Mouse (Mus musculus) gastrocnemius, postnatal 4 days (tissue): ENCODE results near the gene 4922502D21Rik. TPM values are rescaled to one million over a fixed set of nuclear protein-coding genes. Genes with fewer than 3 reads are reported as not detected.

Experiments
- DNase-seq, 2 experiments: peaks; one replicate each; pipeline ENCODE4 v3.0.0; 2021 to 2022; ENCODE audit warnings: low spot score in 2 of 2, mixed read lengths in 2 of 2
- total RNA-seq, 2 experiments: library from RNA; stranded (reverse); gene quantifications; 2 replicates each; pipeline ENCODE4 v1.2.3; 2021

Gene 4922502D21Rik
- total RNA-seq, 2 experiments from 2014 or later = not detected

- no peak for DNase-seq
These were observed 16.9 kb downstream of the 4922502D21Rik start for GRCm38 (mm10) chr6:129314655-129315168.

- DNase-seq = no peak
These were observed 19.1 kb downstream of the 4922502D21Rik start for GRCm38 (mm10) chr6:129312499-129312898.

- DNase-seq = no peak
These were observed 27.4 kb downstream of the 4922502D21Rik start for GRCm38 (mm10) chr6:129304180-129304579.

GRCm38 (mm10) chr6:129288708-129289107 lies 42.9 kb downstream of the 4922502D21Rik start:
- no peak for DNase-seq

GRCm38 (mm10) chr6:129284384-129285104 lies 47.1 kb downstream of the 4922502D21Rik start:
- DNase-seq = no peak

GRCm38 (mm10) chr6:129283271-129283670 lies 48.3 kb downstream of the 4922502D21Rik start:
- no peak for DNase-seq

- no peak for DNase-seq
These were observed 55.1 kb downstream of the 4922502D21Rik start for GRCm38 (mm10) chr6:129276483-129276882.

GRCm38 (mm10) chr6:129275624-129276203 lies 55.9 kb downstream of the 4922502D21Rik start:
- no peak for DNase-seq

GRCm38 (mm10) chr6:129275220-129275619 lies 56.4 kb downstream of the 4922502D21Rik start, which contains the start of gene Cd69:
Gene Cd69, minus strand, starts transcription at chr6:129275436.
- DNase-seq = no peak

- no peak for DNase-seq
These were observed 57.1 kb downstream of the 4922502D21Rik start for GRCm38 (mm10) chr6:129274476-129274875.

- no peak for DNase-seq
These were observed 57.9 kb downstream of the 4922502D21Rik start for GRCm38 (mm10) chr6:129273662-129274061.

Other genes with a start within 250 kb of the 4922502D21Rik start
- gene Clec2e, start 230.9 kb downstream of the 4922502D21Rik start, total RNA-seq = under 1 TPM; 0.29 to 0.47 TPM
- gene Clec2d, start 151.2 kb downstream of the 4922502D21Rik start, total RNA-seq = 10 to 100 TPM; 32.1 to 44.6 TPM
- under 1 TPM; 0.18 to 0.34 TPM for gene Cd69, start 56.4 kb downstream of the 4922502D21Rik start, total RNA-seq
- gene Clec12a, start 10.9 kb upstream of the 4922502D21Rik start, total RNA-seq = under 1 TPM; 0.31 to 0.44 TPM
- under 1 TPM; 0.34 to 0.54 TPM for gene Clec12b, start 54.1 kb upstream of the 4922502D21Rik start, total RNA-seq
- under 1 TPM; 0.34 to 0.71 TPM for gene Clec1b, start 65.5 kb upstream of the 4922502D21Rik start, total RNA-seq
- not detected for gene Clec9a, start 77.1 kb upstream of the 4922502D21Rik start, total RNA-seq
- gene Clec1a, start 120.2 kb upstream of the 4922502D21Rik start, total RNA-seq = 1 to 10 TPM; 5.9 to 6.2 TPM
- not detected for gene Olr1, start 175.4 kb upstream of the 4922502D21Rik start, total RNA-seq
- not detected for gene Tmem52b, start 180.8 kb upstream of the 4922502D21Rik start, total RNA-seq
- gene Gabarapl1, start 201.4 kb upstream of the 4922502D21Rik start, total RNA-seq = 10 to 100 TPM; 30.7 to 31.3 TPM
- not detected for gene Klre1, start 246.1 kb upstream of the 4922502D21Rik start, total RNA-seq